Mouse (Mus musculus) liver, postnatal 0 days (tissue): ENCODE results near the gene Thrap3. TPM values are rescaled to one million over a fixed set of nuclear protein-coding genes. Genes with fewer than 3 reads are reported as not detected.
A peak's percentile ranks its signal among the peaks of the same experiment; 100 is the strongest.

ENCODE experiments used
- ATAC-seq: fragments of 200-750 bp; cut with Nextera tagmentation; 2 replicates; pipeline ENCODE4 v1.8.0; 2017; ENCODE audit warnings: mild to moderate bottlenecking, moderate library complexity
- DNase-seq: peaks from one replicate; pipeline ENCODE4 v3.0.0-alpha.2; 2016
- H3K27ac ChIP-seq: fragments of 300-500 bp; sonication (generic); 2 replicates; pipeline ENCODE4 v1.5.1; 2014; ENCODE audit warnings: antibody characterized with exemption, moderate library complexity, mild to moderate bottlenecking, low read depth
- H3K27me3 ChIP-seq: fragments of 300-500 bp; sonication (generic); 2 replicates; pipeline ENCODE4 v1.6.1; 2014; ENCODE audit warnings: low read length, control low read depth, mixed read lengths; ENCODE audit not compliant: insufficient read depth
- H3K36me3 ChIP-seq: fragments of 300-500 bp; sonication (generic); replicated peaks from 2 replicates; pipeline ENCODE4 v1.6.1; 2014; ENCODE audit warnings: mild to moderate bottlenecking, control low read depth, low read length, moderate library complexity, mixed read lengths; ENCODE audit not compliant: insufficient read depth
- H3K4me1 ChIP-seq: fragments of 300-500 bp; sonication (generic); 2 replicates; pipeline ENCODE4 v1.6.1; 2014; ENCODE audit warnings: antibody characterized with exemption, mild to moderate bottlenecking, control low read depth; ENCODE audit not compliant: insufficient read depth
- H3K4me2 ChIP-seq: fragments of 300-500 bp; sonication (generic); 2 replicates; pipeline ENCODE4 v1.6.1; 2014; ENCODE audit warnings: low read depth, mild to moderate bottlenecking, low read length, moderate library complexity, mixed read lengths
- H3K4me3 ChIP-seq: fragments of 300-500 bp; sonication (generic); 2 replicates; pipeline ENCODE4 v1.5.1; 2014; ENCODE audit warnings: low read depth, low read length
- H3K9ac ChIP-seq: fragments of 300-500 bp; sonication (generic); replicated peaks from 2 replicates; pipeline ENCODE4 v1.6.1; 2014; ENCODE audit warnings: mild to moderate bottlenecking, moderate library complexity
- H3K9me3 ChIP-seq: fragments of 300-500 bp; sonication (generic); 2 replicates; pipeline ENCODE4 v1.6.1; 2016; ENCODE audit warnings: mild to moderate bottlenecking, control low read depth, low read length, mixed read lengths
- EP300 ChIP-seq: IDR thresholded peaks from 2 replicates; pipeline ENCODE4 v1.6.1; 2016; ENCODE audit warnings: antibody characterized with exemption, low read depth, mild to moderate bottlenecking
- WGBS: fragments of 180-500 bp; shearing (Covaris S2); extraction: QIAGEN DNeasy Blood & Tissue Kit; methylation state at CpG from one replicate; pipeline ENCODE4 v1.1.7; 2014; ENCODE audit not compliant: insufficient replicate concordance; 5-methylcytosine and 5-hydroxymethylcytosine counted together
- polyA plus RNA-seq: library from polyadenylated mRNA; unstranded; fragments of >200 nt; fragmentation: Nextera tagmentation; extraction: Ambion mirVana; gene quantifications from 2 replicates; pipeline ENCODE4 v1.2.1, GENCODE M21; 2015

Thrap3 gene
- polyA plus RNA-seq, 1 experiment from 2014 or later, result 62.4 TPM

- H3K4me2 ChIP-seq, result no peak overlapping the region
- WGBS, result 67% methylated on average over 9 of the region's 9 CpGs
- no peaks in the 10 kb centered on the region for H3K9me3 ChIP-seq
- peak overlapping the region; percentile 8; the same call in 1 of the 2 replicates for H3K27ac ChIP-seq
- TF ChIP-seq EP300, result no peak
- no peak for ATAC-seq
- no peaks in the 10 kb centered on the region for H3K27me3 ChIP-seq
- no peak overlapping the region; the same call in 1 of the 2 replicates for H3K9ac ChIP-seq
- peaks cover 25% of the 10 kb centered on the region for H3K4me1 ChIP-seq
- peaks cover 2% of the 10 kb centered on the region; the same call in 1 of the 2 replicates for H3K36me3 ChIP-seq
- H3K4me3 ChIP-seq, result no peak overlapping the region
- no peak for DNase-seq
These were observed 87.1 kb downstream of the Thrap3 start for GRCm38 (mm10) chr4:126115411-126115810.

Other genes starting within 250 kb of the Thrap3 start
- 2.3 and 2.8 TPM in 2 replicates for gene Csf3r, start 178.2 kb downstream of the Thrap3 start, polyA plus RNA-seq
- gene Mrps15, start 155.8 kb downstream of the Thrap3 start, polyA plus RNA-seq, result 57.2 and 58.1 TPM in 2 replicates
- 0.90 and 1.5 TPM in 2 replicates for gene Oscp1, start 144.2 kb downstream of the Thrap3 start, polyA plus RNA-seq
- 24.7 and 27.7 TPM in 2 replicates for gene Lsm10, start 106.1 kb downstream of the Thrap3 start, polyA plus RNA-seq
- gene Stk40, start 98.8 kb downstream of the Thrap3 start, polyA plus RNA-seq, result 11.3 and 12.1 TPM in 2 replicates
- 17.1 and 17.7 TPM in 2 replicates for gene Eva1b, start 55.0 kb downstream of the Thrap3 start, polyA plus RNA-seq
- 2.4 and 2.7 TPM in 2 replicates for gene Sh3d21, start 39.3 kb downstream of the Thrap3 start, polyA plus RNA-seq
- gene Map7d1, start 53.6 kb upstream of the Thrap3 start, polyA plus RNA-seq, result 7.2 and 10.0 TPM in 2 replicates
- gene Trappc3, start 59.6 kb upstream of the Thrap3 start, polyA plus RNA-seq, result 39.0 and 39.2 TPM in 2 replicates
- 0.25 and 0.26 TPM in 2 replicates for gene Col8a2, start 84.0 kb upstream of the Thrap3 start, polyA plus RNA-seq
- 31.9 and 34.3 TPM in 2 replicates for gene Adprhl2, start 118.9 kb upstream of the Thrap3 start, polyA plus RNA-seq
- gene Tekt2, start 122.9 kb upstream of the Thrap3 start, polyA plus RNA-seq, result 0.17 and 0.26 TPM in 2 replicates
- gene Ago3, start 226.8 kb upstream of the Thrap3 start, polyA plus RNA-seq, result 3.8 and 5.2 TPM in 2 replicates